ENCODE assay signal across 15 mouse cellular contexts in genomic region chr1:42773851-42774464, GRCm38 (mm10).
DNase-seq lines count a peak whose midpoint lies in the region; ATAC-seq and TF ChIP-seq lines count a peak whose summit lies in the region.
"Had no signal": no experiment of that assay in that cellular context is flagged by ENCODE, and none has a peak within 500 bp of the region (broad histone marks: within the 10 kb centered on the region; RNA-seq: fewer than 3 reads in every experiment).

No protein-coding gene starts in this region.

- H3K9me3 ChIP-seq in hindbrain, embryonic 14.5 days (ENCODE audit: control insufficient read depth, low read length) = no peaks in the 10 kb centered on the region
- H3K9me3 ChIP-seq: liver, embryonic 13.5 days; neural tube, embryonic 13.5 days had no signal

- H3K4me2 ChIP-seq in hindbrain, embryonic 14.5 days (replicated peaks) = no peak overlapping the region
- H3K4me2 ChIP-seq: liver, embryonic 13.5 days; neural tube, embryonic 13.5 days had no signal

- H3K4me3 ChIP-seq in cortical plate, adult 2 months (ENCODE audit: insufficient read depth, low read length) = no peak overlapping the region
- H3K4me3 ChIP-seq in hindbrain, embryonic 14.5 days (replicated peaks; ENCODE audit: low read length) = no peak overlapping the region
- H3K4me3 ChIP-seq: heart, adult 2 months; liver, embryonic 13.5 days; neural tube, embryonic 13.5 days had no signal

- H3K4me1 ChIP-seq in cortical plate, adult 2 months (ENCODE audit: control insufficient read depth, insufficient read depth, low read length) = peaks cover 3% of the 10 kb centered on the region; the same call in 1 of the 2 replicates
- H3K4me1 ChIP-seq in hindbrain, embryonic 14.5 days (replicated peaks; ENCODE audit: control insufficient read depth, insufficient read depth, low read length) = no peaks in the 10 kb centered on the region
- H3K4me1 ChIP-seq: liver, embryonic 13.5 days; neural tube, embryonic 13.5 days had no signal

- TF ChIP-seq CTCF in cortical plate, adult 2 months (IDR thresholded peaks at IDR 0.05; ENCODE audit: extremely low read depth, insufficient read depth, low read length) = no peak

- DNase-seq in left cerebral cortex, adult 8-10 months (ENCODE audit: low spot score in 2 of 2) = peak; percentile 21 to 43
- DNase-seq in left cerebral cortex, adult 11 months (ENCODE audit: low spot score) = no peak
- DNase-seq in kidney, adult 8-10 months = peak; percentile 25 to 75
- DNase-seq in left cerebral cortex, postnatal 14 days (ENCODE audit: low spot score in 2 of 2) = peak; percentile 11 to 28
- DNase-seq in adrenal gland, postnatal 36 days = no peak
- no peak for DNase-seq in hindbrain, embryonic 14.5 days (ENCODE audit: low spot score)
- no peak for DNase-seq in thymus, postnatal 36 days
- DNase-seq: cerebellum, adult 18-20 months; heart, adult 2 months; heart, postnatal 4 days; liver, embryonic 13.5 days; midbrain, embryonic 14.5 days had no signal

- WGBS in hindbrain, embryonic 14.5 days = 73% methylated on average over 20 of the region's 20 CpGs

- no peaks in the 10 kb centered on the region for H3K36me3 ChIP-seq in hindbrain, embryonic 14.5 days (replicated peaks; ENCODE audit: control insufficient read depth, insufficient read depth)
- H3K36me3 ChIP-seq: liver, embryonic 13.5 days; neural tube, embryonic 13.5 days had no signal

- H3K27me3 ChIP-seq in hindbrain, embryonic 14.5 days (ENCODE audit: control insufficient read depth, insufficient read depth, low read length) = no peaks in the 10 kb centered on the region
- H3K27me3 ChIP-seq: liver, embryonic 13.5 days; neural tube, embryonic 13.5 days had no signal

- no peak for ATAC-seq in hindbrain, embryonic 14.5 days (ENCODE audit: low FRiP score)
- ATAC-seq: intestine, embryonic 16.5 days had no signal

- TF ChIP-seq POLR2A in cortical plate, adult 2 months (IDR thresholded peaks at IDR 0.05; ENCODE audit: extremely low read depth, insufficient read depth, low read length) = no peak

- intact Hi-C loops in left cerebral cortex, postnatal 14 days (cut with DNase I) = loop anchor here (10.0 kb wide), 3 partner anchors 879 to 1889 kb away; no protein-coding TSS in a partner anchor

- H3K27ac ChIP-seq in cortical plate, adult 2 months (ENCODE audit: insufficient read depth, low read length) = 0 out of 2 replicates have a peak overlapping the region, but pooled peaks have one; percentile 40
- H3K27ac ChIP-seq in hindbrain, embryonic 14.5 days = no peak overlapping the region
- H3K27ac ChIP-seq: heart, adult 2 months; liver, embryonic 13.5 days; neural tube, embryonic 13.5 days had no signal

- H3K9ac ChIP-seq in hindbrain, embryonic 14.5 days = no peak overlapping the region
- H3K9ac ChIP-seq: liver, embryonic 13.5 days; neural tube, embryonic 13.5 days had no signal

Comparison
In these comparisons a context has a peak if more than half of its experiments do, and no peak if none do; other contexts are left out.
1. DNase-seq: peak in left cerebral cortex, adult 8-10 months (2 of 2), kidney, adult 8-10 months (2 of 2) and left cerebral cortex, postnatal 14 days (2 of 2); none in left cerebral cortex, adult 11 months (single experiment), adrenal gland, postnatal 36 days (0 of 2), hindbrain, embryonic 14.5 days (single experiment) and thymus, postnatal 36 days (0 of 2).